Comparison of ENCODE assay signal across 7 mouse cellular contexts in genomic region chr9:22388401-22388980, GRCm38 (mm10). TPM values are rescaled to one million over a fixed set of nuclear protein-coding genes. Genes with fewer than 3 reads are reported as not detected.
DNase-seq lines count a peak whose midpoint lies in the region; ATAC-seq and TF ChIP-seq lines count a peak whose summit lies in the region.

No protein-coding gene starts in this region.

- peak; percentile 81 for DNase-seq in retina, embryonic 14.5 days (ENCODE audit: low spot score)
- DNase-seq in retina, postnatal 1 day: no peak
- DNase-seq in brain, embryonic 14.5 days (ENCODE audit: low read depth): peak; percentile 63
- peak; percentile 6 to 45 for DNase-seq in kidney, postnatal 25 days
- DNase-seq in midbrain, postnatal 0 days (ENCODE audit: low spot score): peak; percentile 48
- DNase-seq in frontal cortex, adult 2 months (ENCODE audit: extremely low spot score in 1 of 2, low spot score in 1 of 2): no peak

- H3K27me3 ChIP-seq in forebrain, embryonic 15.5 days: no peaks in the 10 kb centered on the region
- no peaks in the 10 kb centered on the region for H3K27me3 ChIP-seq in midbrain, postnatal 0 days (ENCODE audit: insufficient read depth, low read length)

- no peaks in the 10 kb centered on the region for H3K36me3 ChIP-seq in forebrain, embryonic 15.5 days
- H3K36me3 ChIP-seq in midbrain, postnatal 0 days (ENCODE audit: insufficient read depth, low read length): no peaks in the 10 kb centered on the region

- peak overlapping the region; percentile 62 for H3K9ac ChIP-seq in forebrain, embryonic 15.5 days (replicated peaks)
- H3K9ac ChIP-seq in midbrain, postnatal 0 days (replicated peaks; ENCODE audit: low read length, poor library complexity, severe bottlenecking): peak overlapping the region; percentile 81

- peak overlapping the region; percentile 82 for H3K4me2 ChIP-seq in forebrain, embryonic 15.5 days (replicated peaks)
- peak overlapping the region; percentile 82 for H3K4me2 ChIP-seq in midbrain, postnatal 0 days (ENCODE audit: low read depth, low read length, poor library complexity, severe bottlenecking)

- peak; percentile 80 for ATAC-seq in forebrain, embryonic 15.5 days (replicated peaks)
- peak; percentile 70 for ATAC-seq in midbrain, postnatal 0 days (ENCODE audit: low FRiP score)

- peak overlapping the region; percentile 66 for H3K4me3 ChIP-seq in forebrain, embryonic 15.5 days
- H3K4me3 ChIP-seq in midbrain, postnatal 0 days (ENCODE audit: low read depth, low read length): peak overlapping the region; percentile 58

- peak; percentile 7; the same call in 1 of the 2 replicates for TF ChIP-seq POLR2A in brain, embryonic 14.5 days (IDR thresholded peaks at IDR 0.05; ENCODE audit: borderline replicate concordance, extremely low read depth, insufficient read depth, insufficient read length, poor library complexity, severe bottlenecking)

- H3K27ac ChIP-seq in forebrain, embryonic 15.5 days (replicated peaks): peak overlapping the region; percentile 69
- H3K27ac ChIP-seq in midbrain, postnatal 0 days (ENCODE audit: low read depth, low read length): 0 out of 2 replicates have a peak overlapping the region, but pooled peaks have one; percentile 12

- H3K9me3 ChIP-seq in forebrain, embryonic 15.5 days: no peaks in the 10 kb centered on the region
- H3K9me3 ChIP-seq in midbrain, postnatal 0 days (ENCODE audit: low read length): no peaks in the 10 kb centered on the region

- peaks cover 26% of the 10 kb centered on the region for H3K4me1 ChIP-seq in forebrain, embryonic 15.5 days
- H3K4me1 ChIP-seq in midbrain, postnatal 0 days (ENCODE audit: insufficient read depth, low read length): no peaks in the 10 kb centered on the region

- no peak for TF ChIP-seq CTCF in brain, embryonic 14.5 days (IDR thresholded peaks at IDR 0.05; ENCODE audit: borderline replicate concordance, extremely low read depth, insufficient read depth, insufficient read length)
- TF ChIP-seq CTCF in midbrain, postnatal 0 days (IDR thresholded peaks at IDR 0.05): no peak

- under 1% methylated on average over 41 of the region's 41 CpGs for WGBS in forebrain, embryonic 15.5 days
- under 1% methylated on average over 41 of the region's 41 CpGs for WGBS in midbrain, postnatal 0 days

RNA-seq across cellular contexts. Expression of gene Anln, which starts 0.5 kb away (rescaled TPM):
- polyA plus RNA-seq in brain, embryonic 14.5 days (2012; rRNA removed): 8.0 and 9.1 TPM in 2 replicates
- 12.0 and 12.1 TPM in 2 replicates for polyA plus RNA-seq in forebrain, embryonic 15.5 days (2015; fragmentation: Nextera tagmentation; extraction: Ambion mirVana)
- 3.6 and 6.0 TPM in 2 replicates for total RNA-seq in midbrain, postnatal 0 days (2014; rRNA removed)
- 1.3 and 1.7 TPM in 2 replicates for polyA plus RNA-seq in midbrain, postnatal 0 days (2015; fragmentation: Nextera tagmentation; extraction: Ambion mirVana)
- polyA plus RNA-seq in frontal cortex, adult 2 months (2012; rRNA removed): 7.5 and 7.9 TPM in 2 replicates

RNA-seq across cellular contexts. Expression of gene 9530077C05Rik, which starts 22.8 kb away (rescaled TPM):
- 6.1 and 7.2 TPM in 2 replicates for polyA plus RNA-seq in brain, embryonic 14.5 days (2012; rRNA removed)
- polyA plus RNA-seq in forebrain, embryonic 15.5 days (2015; fragmentation: Nextera tagmentation; extraction: Ambion mirVana): 10.9 and 13.1 TPM in 2 replicates
- total RNA-seq in midbrain, postnatal 0 days (2014; rRNA removed): 18.7 and 21.5 TPM in 2 replicates
- 19.3 and 20.2 TPM in 2 replicates for polyA plus RNA-seq in midbrain, postnatal 0 days (2015; fragmentation: Nextera tagmentation; extraction: Ambion mirVana)
- polyA plus RNA-seq in frontal cortex, adult 2 months (2012; rRNA removed): 8.8 TPM in 2 replicates

Comparison
In these comparisons a context has a peak if more than half of its experiments do, and no peak if none do; other contexts are left out.
1. DNase-seq: peak in retina, embryonic 14.5 days (single experiment), brain, embryonic 14.5 days (single experiment), kidney, postnatal 25 days (2 of 2) and midbrain, postnatal 0 days (single experiment); none in retina, postnatal 1 day (single experiment) and frontal cortex, adult 2 months (0 of 2).